Mouse (Mus musculus) lung, embryonic 14.5 days (tissue): ENCODE measurements around the gene Ppp1r18. TPM values are rescaled to one million over a fixed set of nuclear protein-coding genes. Genes with fewer than 3 reads are reported as not detected.

Source experiments
- ATAC-seq: fragments of 200-750 bp; cut with Nextera tagmentation; 2 replicates; pipeline ENCODE4 v1.8.0; 2017; ENCODE audit warnings: mild to moderate bottlenecking, moderate TSS enrichment, moderate library complexity; ENCODE audit not compliant: insufficient read depth
- DNase-seq: peaks from one replicate; pipeline ENCODE4 v3.0.0-alpha.2; 2015
- H3K27ac ChIP-seq: fragments of 300-500 bp; sonication (generic); 2 replicates; pipeline ENCODE4 v1.5.1; 2014; ENCODE audit warnings: low read depth, mild to moderate bottlenecking, moderate library complexity
- H3K27me3 ChIP-seq: fragments of 300-500 bp; sonication (generic); 2 replicates; pipeline ENCODE4 v1.6.1; 2014; ENCODE audit warnings: low read length, control low read depth; ENCODE audit not compliant: insufficient read depth
- H3K36me3 ChIP-seq: fragments of 300-500 bp; sonication (generic); 2 replicates; pipeline ENCODE4 v1.6.1; 2014; ENCODE audit warnings: control low read depth; ENCODE audit not compliant: insufficient read depth
- H3K4me1 ChIP-seq: fragments of 300-500 bp; sonication (generic); 2 replicates; pipeline ENCODE4 v1.6.1; 2014; ENCODE audit warnings: antibody characterized with exemption, control low read depth; ENCODE audit not compliant: insufficient read depth
- H3K4me2 ChIP-seq: fragments of 300-500 bp; sonication (generic); 2 replicates; pipeline ENCODE4 v1.6.1; 2014; ENCODE audit warnings: mild to moderate bottlenecking
- H3K4me3 ChIP-seq: fragments of 300-500 bp; sonication (generic); 2 replicates; pipeline ENCODE4 v1.5.1; 2014; ENCODE audit warnings: low read depth, low read length
- H3K9ac ChIP-seq: fragments of 300-500 bp; sonication (generic); 2 replicates; pipeline ENCODE4 v1.6.1; 2014
- H3K9me3 ChIP-seq: fragments of 300-500 bp; sonication (generic); 2 replicates; pipeline ENCODE4 v1.6.1; 2016; ENCODE audit warnings: low read depth, low read length, control low read depth
- CTCF ChIP-seq: IDR thresholded peaks from 2 replicates; pipeline ENCODE4 v1.5.1; 2016; ENCODE audit warnings: antibody characterized with exemption, low read depth
- WGBS: fragments of 180-500 bp; shearing (Covaris S2); extraction: QIAGEN DNeasy Blood & Tissue Kit; methylation state at CpG from one replicate; pipeline ENCODE4 v1.1.7; 2014; 5-methylcytosine and 5-hydroxymethylcytosine counted together
- polyA plus RNA-seq: library from polyadenylated mRNA; unstranded; fragments of >200 nt; fragmentation: Nextera tagmentation; extraction: Ambion mirVana; gene quantifications from 2 replicates; pipeline ENCODE4 v1.2.1, GENCODE M21; 2014

The Ppp1r18 gene
- polyA plus RNA-seq, 1 experiment from 2014 or later = 24.0 TPM

DNA sequence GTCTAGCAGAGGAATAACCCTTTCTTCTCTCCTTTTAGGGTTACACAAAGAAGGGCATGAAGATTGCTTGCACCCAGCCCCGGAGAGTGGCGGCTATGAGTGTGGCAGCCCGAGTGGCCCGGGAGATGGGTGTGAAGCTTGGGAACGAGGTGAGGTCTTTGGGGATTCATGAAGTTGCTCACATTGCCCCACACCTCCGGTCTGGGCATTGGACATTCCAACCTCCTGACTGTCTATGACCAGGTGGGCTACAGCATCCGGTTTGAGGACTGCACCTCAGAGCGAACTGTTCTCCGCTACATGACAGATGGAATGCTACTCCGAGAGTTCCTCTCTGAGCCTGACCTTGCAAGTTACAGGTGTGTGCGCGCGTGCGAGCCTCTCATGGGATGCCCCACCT is 18.4 kb downstream of the Ppp1r18 start:
- Histone ChIP-seq H3K9ac (no peak overlapping the region), H3K4me2 (no peak overlapping the region), H3K9me3 (no peaks in the 10 kb centered on the region), H3K27ac (no peak overlapping the region), H3K27me3 (no peaks in the 10 kb centered on the region), H3K4me3 (no peak overlapping the region), H3K36me3 (peaks cover 69% of the 10 kb centered on the region), H3K4me1 (0 out of 2 replicates have a peak, but pooled peaks cover 5% of the 10 kb centered on the region)
- 94% methylated on average over 14 of the region's 14 CpGs for WGBS
- DNase-seq (no peak), ATAC-seq (no peak)
- no peak for TF ChIP-seq CTCF

DNA sequence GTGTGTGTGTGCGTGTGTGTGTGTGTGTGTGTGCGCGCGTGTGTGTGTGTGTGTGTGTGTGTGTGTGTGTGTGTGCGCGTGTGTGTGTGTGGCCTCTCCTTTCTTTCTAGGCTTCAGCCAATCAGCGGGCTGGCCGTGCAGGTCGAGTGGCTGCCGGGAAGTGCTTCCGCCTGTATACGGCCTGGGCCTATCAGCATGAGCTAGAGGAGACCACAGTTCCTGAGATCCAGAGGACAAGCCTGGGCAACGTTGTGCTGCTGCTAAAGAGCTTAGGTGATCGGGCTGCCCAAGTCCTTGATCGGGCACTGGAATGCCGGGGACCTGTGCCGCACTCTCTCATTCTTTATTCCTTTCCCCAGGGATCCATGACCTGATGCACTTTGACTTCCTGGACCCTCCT is 22.3 kb downstream of the Ppp1r18 start:
- Histone ChIP-seq H3K27me3 (no peaks in the 10 kb centered on the region), H3K27ac (no peak overlapping the region), H3K9ac (no peak overlapping the region), H3K4me2 (no peak overlapping the region), H3K4me1 (no peaks in the 10 kb centered on the region), H3K36me3 (peaks cover 94% of the 10 kb centered on the region), H3K4me3 (no peak overlapping the region), H3K9me3 (no peaks in the 10 kb centered on the region)
- no peak for TF ChIP-seq CTCF
- DNase-seq (no peak), ATAC-seq (no peak)
- 89% methylated on average over 13 of the region's 17 CpGs for WGBS

DNA sequence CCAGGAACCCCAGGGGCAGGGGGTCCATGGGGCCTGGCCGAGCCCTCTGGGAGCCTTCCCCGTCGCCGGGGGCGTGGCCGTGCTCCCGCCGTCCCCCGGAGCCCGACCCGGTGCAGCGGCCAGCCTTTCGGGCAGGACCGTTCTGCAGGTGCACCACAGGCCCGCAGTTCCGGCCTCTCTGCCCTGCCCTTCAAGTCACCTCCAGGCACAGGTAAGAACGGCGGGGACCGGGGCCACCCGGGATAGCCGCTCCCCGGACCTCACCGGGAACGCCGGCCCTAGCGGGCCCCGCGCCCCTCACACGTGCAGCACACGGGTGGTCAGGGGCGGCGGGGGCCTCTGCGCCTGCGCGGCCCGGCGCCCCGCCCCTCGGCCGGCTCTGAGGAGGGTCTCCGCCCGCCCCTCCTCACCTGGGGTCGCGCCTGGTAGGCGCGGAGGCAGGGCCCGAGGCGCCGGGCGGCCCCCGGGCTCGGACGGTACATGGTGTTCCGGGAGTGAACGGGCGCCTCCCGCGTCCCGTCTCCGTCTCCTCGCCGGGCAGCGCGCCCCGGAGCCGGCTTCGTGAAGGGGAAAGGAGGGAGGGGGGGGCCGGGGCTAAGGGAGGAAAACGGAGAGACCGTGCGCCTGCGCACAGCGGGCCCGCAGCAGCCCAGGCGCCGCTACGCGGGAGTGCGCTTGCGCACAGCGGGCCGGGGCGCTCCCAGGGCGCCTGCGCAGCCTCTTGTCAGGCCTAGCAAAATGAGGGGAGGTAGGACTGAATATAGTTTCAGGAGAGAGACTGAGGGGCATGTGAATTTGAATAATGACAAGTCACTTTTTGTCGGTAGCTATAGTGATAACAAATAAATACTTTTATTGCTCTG is 31.6 kb downstream of the Ppp1r18 start, which contains the start of gene 2310061I04Rik:
Gene 2310061I04Rik (minus strand): TSS at position 651 of the 863 bp plus-strand sequence.
- peaks cover 51% of the 10 kb centered on the region for H3K36me3 ChIP-seq

DNA sequence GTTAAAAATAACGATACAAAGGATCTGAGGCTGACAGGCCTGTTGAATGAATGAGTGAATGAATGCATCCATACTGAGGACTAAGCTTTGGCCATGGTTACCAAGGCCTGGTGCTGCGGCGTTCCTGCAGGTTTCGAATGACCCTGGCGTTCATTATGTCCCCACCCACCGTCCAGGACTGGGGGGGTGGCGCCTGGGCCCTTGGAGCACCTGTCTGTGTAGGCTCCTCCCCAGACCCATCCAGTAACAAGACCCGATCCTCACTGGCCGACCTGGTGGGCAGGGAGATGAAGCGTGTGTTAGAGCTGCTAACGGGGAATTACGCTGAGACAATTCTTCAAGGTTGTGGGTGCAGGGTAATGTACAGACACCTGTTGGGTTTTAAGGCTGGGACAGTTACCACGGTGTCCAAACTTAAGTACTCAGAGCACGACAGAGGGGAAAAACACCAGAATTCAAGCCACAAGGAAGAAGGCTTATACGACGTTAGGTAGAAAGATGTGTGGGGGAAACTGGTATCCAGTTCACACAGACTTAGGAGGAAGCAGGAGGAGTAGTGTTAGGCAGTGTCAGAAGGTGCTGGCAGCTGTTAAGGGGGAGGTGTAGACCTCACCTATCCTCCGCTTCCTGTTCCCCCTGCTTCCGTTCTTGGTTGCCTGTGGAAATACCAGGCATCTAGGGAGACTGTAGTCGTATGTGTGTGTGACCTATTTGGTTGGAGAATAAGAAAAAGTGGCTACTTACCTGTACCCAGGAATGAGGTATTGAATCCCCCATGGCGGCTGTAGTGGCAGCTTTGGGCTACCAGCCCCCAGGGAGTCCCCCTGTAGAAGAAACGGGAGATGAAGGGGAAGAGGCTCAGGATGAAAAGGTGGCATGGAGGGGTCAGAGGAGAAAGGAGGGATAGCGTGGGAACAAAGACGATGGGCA is 32.5 kb downstream of the Ppp1r18 start:
- Histone ChIP-seq H3K36me3 (peaks cover 48% of the 10 kb centered on the region), H3K4me2 (peak overlapping the region; percentile 94), H3K27ac (peak overlapping the region; percentile 75; the same call in 1 of the 2 replicates), H3K9ac (peak overlapping the region; percentile 80; the same call in 1 of the 2 replicates), H3K9me3 (no peaks in the 10 kb centered on the region), H3K4me1 (no peaks in the 10 kb centered on the region), H3K4me3 (peak overlapping the region; percentile 79), H3K27me3 (no peaks in the 10 kb centered on the region)
- DNase-seq (no peak), ATAC-seq (peak; percentile 43)
- no peak for TF ChIP-seq CTCF
- 39% methylated on average over 23 of the region's 23 CpGs for WGBS

More for the DNA sequence above, 31.6 kb downstream of the Ppp1r18 start, which contains the start of gene 2310061I04Rik:
- WGBS = under 1% methylated on average over 80 of the region's 86 CpGs
- H3K9me3 ChIP-seq = no peaks in the 10 kb centered on the region
- peak within 1 kb of the TSS; percentile 79 for H3K4me3 ChIP-seq
- peak within 1 kb of the TSS; percentile 80 for H3K9ac ChIP-seq
- peak within 1 kb of the TSS; percentile 94 for H3K4me2 ChIP-seq
- ATAC-seq (peak; percentile 91), DNase-seq (peak; percentile 97)
- H3K27me3 ChIP-seq = no peaks in the 10 kb centered on the region
- TF ChIP-seq CTCF = no peak
- peak within 1 kb of the TSS; percentile 75 for H3K27ac ChIP-seq
- H3K4me1 ChIP-seq = no peaks in the 10 kb centered on the region

DNA sequence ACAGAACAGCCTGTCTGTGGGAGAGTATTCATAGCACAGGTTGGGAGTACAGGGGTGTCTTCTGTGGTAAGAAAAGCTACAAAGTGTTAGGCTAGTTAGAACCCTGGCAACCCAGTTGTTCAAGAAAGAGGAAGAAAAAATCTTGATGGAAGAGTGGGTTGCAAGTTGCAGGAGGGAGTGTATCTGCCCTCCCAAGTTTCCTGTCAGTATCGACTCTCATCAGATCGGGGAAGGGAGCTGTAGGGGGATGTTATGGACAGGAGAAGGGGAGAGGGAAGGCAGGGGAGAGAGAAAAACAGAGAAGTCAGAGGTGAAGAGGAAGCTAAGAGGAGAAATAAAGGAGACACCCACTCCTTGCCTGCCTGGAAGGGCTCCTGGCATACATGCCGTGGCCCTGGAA is 35.2 kb downstream of the Ppp1r18 start:
- no peak overlapping the region for H3K4me3 ChIP-seq
- H3K36me3 ChIP-seq = peaks cover 51% of the 10 kb centered on the region
- H3K27ac ChIP-seq = no peak overlapping the region
- H3K4me2 ChIP-seq = no peak overlapping the region
- no peaks in the 10 kb centered on the region for H3K4me1 ChIP-seq
- no peak for DNase-seq
- WGBS = 83% methylated on average over 3 of the region's 3 CpGs
- no peaks in the 10 kb centered on the region for H3K27me3 ChIP-seq
- H3K9me3 ChIP-seq = no peaks in the 10 kb centered on the region
- TF ChIP-seq CTCF = no peak
- ATAC-seq = no peak
- H3K9ac ChIP-seq = no peak overlapping the region

DNA sequence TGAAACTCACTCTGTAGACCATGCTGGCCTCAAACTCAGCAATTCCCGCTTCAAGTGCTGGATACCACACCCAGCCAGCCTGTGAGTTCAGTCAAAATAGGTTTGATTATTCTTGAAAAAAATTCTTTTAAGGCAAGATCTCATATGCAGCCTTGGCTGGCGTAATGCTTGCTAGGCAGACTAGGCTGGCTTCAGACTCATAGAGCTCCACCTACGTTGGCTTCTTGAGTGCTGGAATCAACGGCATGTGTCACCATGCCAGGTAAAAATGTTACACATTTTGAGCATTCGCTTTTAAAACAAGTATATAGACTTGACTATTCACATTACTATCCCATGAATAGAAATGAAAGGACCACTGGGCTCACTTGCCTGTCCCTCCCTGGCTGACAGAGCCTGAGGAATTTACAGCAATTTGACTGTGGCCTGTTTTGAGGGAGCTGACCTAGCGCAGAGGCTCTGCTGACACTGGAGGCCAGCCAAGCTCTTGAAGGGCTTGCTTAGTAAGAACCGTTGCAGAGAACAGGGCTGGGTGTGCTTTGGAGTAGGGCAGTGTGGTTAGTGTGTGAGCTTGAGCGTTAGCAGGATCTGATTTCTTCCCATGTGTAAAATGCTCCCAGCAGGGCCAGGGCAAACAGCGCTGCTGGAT is 38.1 kb downstream of the Ppp1r18 start:
- H3K27ac ChIP-seq = no peak overlapping the region
- no peak for ATAC-seq
- WGBS = 87% methylated on average over 9 of the region's 9 CpGs

More for the DNA sequence above, 38.1 kb downstream of the Ppp1r18 start:
- no peaks in the 10 kb centered on the region for H3K9me3 ChIP-seq
- no peak overlapping the region for H3K9ac ChIP-seq
- no peak overlapping the region for H3K4me2 ChIP-seq
- H3K4me3 ChIP-seq = no peak overlapping the region
- H3K36me3 ChIP-seq = peaks cover 70% of the 10 kb centered on the region
- peak; percentile 17 for DNase-seq
- no peak for TF ChIP-seq CTCF
- no peaks in the 10 kb centered on the region for H3K27me3 ChIP-seq
- no peaks in the 10 kb centered on the region for H3K4me1 ChIP-seq
